Mouse (Mus musculus): ENCODE data around the gene Ift22. TPM values are rescaled to one million over a fixed set of nuclear protein-coding genes. Genes with fewer than 3 reads are reported as not detected.

The Ift22 gene
- total and polyA plus RNA-seq, 3 experiments, result 7.2 to 10.9 (median 8.7) TPM

DNA sequence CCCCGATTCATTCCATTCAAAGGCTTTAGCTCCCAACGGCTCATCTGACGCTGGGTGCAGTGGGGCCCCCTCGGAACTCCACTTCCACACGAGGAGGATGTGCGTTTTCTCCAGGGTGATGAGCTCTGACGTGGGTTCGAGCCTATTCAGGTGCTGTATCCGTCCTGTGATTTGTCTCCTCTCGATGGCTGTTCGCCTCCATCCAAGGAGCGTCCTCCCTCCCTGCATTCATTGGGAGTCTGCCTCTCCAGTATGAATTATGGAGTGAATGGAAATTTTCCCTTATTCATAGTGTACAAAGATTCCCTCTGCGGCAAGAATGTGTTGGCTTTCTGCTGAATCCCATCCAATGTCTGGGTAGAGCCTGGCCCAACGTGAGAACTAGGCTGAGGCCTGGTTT is 23.9 kb downstream of the Ift22 start:
- Histone ChIP-seq H3K4me3 (no peak overlapping the region), H3K27me3 (ENCODE audit: control insufficient read depth, insufficient read depth, low read length) (no peaks in the 10 kb centered on the region), H3K27ac (no peak overlapping the region), H3K79me2 (replicated peaks; ENCODE audit: control insufficient read depth, insufficient read depth, low read length) (no peaks in the 10 kb centered on the region), H3K4me1 (ENCODE audit: control insufficient read depth, insufficient read depth, low read length) (peaks cover 1% of the 10 kb centered on the region; the same call in 1 of the 2 replicates), H3K9ac (ENCODE audit: low read depth, low read length) (no peak overlapping the region), H3K36me3 (ENCODE audit: control insufficient read depth, insufficient read depth, low read length) (no peaks in the 10 kb centered on the region)
- DNase-seq, result no peak
- intact Hi-C loops (cut with DNase I), result no loop called here
- TF ChIP-seq CTCF (IDR thresholded peaks at IDR 0.05) (no peak), EP300 (IDR thresholded peaks at IDR 0.05; ENCODE audit: insufficient read depth, low read depth, low read length) (no peak), POLR2A (IDR thresholded peaks at IDR 0.05; ENCODE audit: insufficient read depth, low read depth, low read length) (no peak)
- 85% methylated on average over 14 of the region's 14 CpGs for WGBS

DNA sequence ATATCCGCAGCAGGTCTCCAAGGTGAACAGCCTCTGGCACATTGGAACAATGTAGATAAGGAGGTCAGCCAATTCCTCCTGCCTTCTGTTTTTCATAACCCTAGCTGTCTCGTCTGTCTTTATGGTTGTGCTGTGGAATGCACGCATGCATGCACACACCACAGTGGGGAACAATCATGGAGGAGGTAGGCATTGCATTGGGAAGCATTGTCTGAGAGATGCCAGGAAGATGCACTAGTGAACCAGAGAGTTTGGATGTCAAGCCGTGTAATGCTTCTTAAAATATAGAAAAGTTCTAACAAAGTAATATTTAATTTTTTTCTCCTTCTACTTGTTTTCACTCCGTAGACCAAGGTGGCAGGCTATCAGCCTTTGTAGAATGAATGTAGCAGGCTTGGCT is 25.0 kb downstream of the Ift22 start:
- no peak for TF ChIP-seq CTCF (IDR thresholded peaks at IDR 0.05)
- no peak for TF ChIP-seq EP300 (IDR thresholded peaks at IDR 0.05; ENCODE audit: insufficient read depth, low read depth, low read length)
- TF ChIP-seq POLR2A (IDR thresholded peaks at IDR 0.05; ENCODE audit: insufficient read depth, low read depth, low read length), result no peak
- no peak overlapping the region for H3K27ac ChIP-seq
- WGBS, result 74% methylated on average over 5 of the region's 5 CpGs
- H3K4me3 ChIP-seq, result no peak overlapping the region
- no peak overlapping the region for H3K9ac ChIP-seq (ENCODE audit: low read depth, low read length)
- intact Hi-C loops (cut with DNase I), result no loop called here
- H3K4me1 ChIP-seq (ENCODE audit: control insufficient read depth, insufficient read depth, low read length), result peaks cover 1% of the 10 kb centered on the region; the same call in 1 of the 2 replicates
- H3K36me3 ChIP-seq (ENCODE audit: control insufficient read depth, insufficient read depth, low read length), result no peaks in the 10 kb centered on the region
- H3K27me3 ChIP-seq (ENCODE audit: control insufficient read depth, insufficient read depth, low read length), result no peaks in the 10 kb centered on the region
- H3K79me2 ChIP-seq (replicated peaks; ENCODE audit: control insufficient read depth, insufficient read depth, low read length), result no peaks in the 10 kb centered on the region
- DNase-seq, result no peak

DNA sequence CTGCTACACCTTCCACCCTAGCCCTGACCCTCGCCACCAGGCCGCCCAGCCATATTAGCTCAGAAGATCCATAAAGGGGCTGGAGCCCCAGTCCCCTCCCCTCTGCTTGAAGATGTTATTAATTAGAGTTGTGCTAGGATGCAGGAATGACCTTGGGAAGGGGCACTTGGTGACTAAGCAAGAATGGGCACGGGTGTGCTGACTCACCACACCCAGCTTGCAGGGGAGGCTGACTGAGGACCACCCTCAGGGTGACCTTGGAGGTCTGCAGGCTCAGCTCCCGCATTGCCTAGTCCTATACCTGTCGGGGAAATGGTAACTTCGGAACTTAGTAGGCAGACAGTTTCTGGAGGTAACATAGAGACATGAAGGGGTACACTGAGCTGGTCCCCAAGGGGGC is 26.0 kb downstream of the Ift22 start:
- TF ChIP-seq CTCF (IDR thresholded peaks at IDR 0.05) (no peak), POLR2A (IDR thresholded peaks at IDR 0.05; ENCODE audit: insufficient read depth, low read depth, low read length) (no peak), EP300 (IDR thresholded peaks at IDR 0.05; ENCODE audit: insufficient read depth, low read depth, low read length) (no peak)
- no peak for DNase-seq
- Histone ChIP-seq H3K27ac (no peak overlapping the region), H3K9ac (ENCODE audit: low read depth, low read length) (no peak overlapping the region), H3K4me3 (no peak overlapping the region), H3K27me3 (ENCODE audit: control insufficient read depth, insufficient read depth, low read length) (no peaks in the 10 kb centered on the region), H3K79me2 (replicated peaks; ENCODE audit: control insufficient read depth, insufficient read depth, low read length) (no peaks in the 10 kb centered on the region), H3K4me1 (ENCODE audit: control insufficient read depth, insufficient read depth, low read length) (peaks cover 1% of the 10 kb centered on the region; the same call in 1 of the 2 replicates), H3K36me3 (ENCODE audit: control insufficient read depth, insufficient read depth, low read length) (no peaks in the 10 kb centered on the region)
- 91% methylated on average over 6 of the region's 6 CpGs for WGBS
- intact Hi-C loops (cut with DNase I), result no loop called here

DNA sequence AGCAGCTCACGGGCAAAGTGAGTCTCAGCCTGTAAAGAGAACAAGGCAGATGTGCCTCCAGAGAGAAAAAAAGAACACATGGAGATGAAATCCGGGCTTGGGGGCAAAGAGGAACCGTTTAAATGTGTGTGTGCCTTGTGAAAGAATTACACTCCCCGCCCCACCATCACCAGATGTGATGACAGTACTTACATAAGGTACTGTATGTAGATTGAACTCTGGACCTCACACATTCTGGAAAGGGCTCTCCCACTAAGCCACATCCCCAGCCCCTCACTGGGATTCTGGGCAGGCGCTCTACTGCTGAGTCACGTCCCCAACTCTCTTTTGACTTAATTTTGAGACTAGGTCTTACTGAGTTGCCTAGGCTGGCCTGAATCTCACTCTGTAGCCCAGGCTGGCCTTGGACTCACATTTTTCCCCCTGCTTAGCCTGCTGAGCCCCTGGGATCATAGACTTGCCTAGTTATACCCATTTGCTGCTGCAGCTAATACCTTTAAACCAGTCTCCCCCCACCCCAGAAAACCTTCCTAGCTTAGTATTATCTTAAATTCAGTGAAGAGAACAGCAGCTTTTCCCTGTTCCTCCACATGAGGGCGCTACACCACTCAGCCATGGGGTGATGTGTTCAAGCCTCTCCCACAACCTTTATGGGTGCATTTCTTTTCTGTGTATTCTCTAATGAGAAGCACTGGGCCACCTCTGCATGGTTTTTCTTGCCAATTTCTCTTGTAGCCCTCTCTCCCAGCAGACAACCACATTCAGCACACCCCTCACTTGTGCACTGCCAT is 28.1 kb downstream of the Ift22 start:
- Histone ChIP-seq H3K79me2 (replicated peaks; ENCODE audit: control insufficient read depth, insufficient read depth, low read length) (no peaks in the 10 kb centered on the region), H3K4me1 (ENCODE audit: control insufficient read depth, insufficient read depth, low read length) (no peaks in the 10 kb centered on the region), H3K36me3 (ENCODE audit: control insufficient read depth, insufficient read depth, low read length) (no peaks in the 10 kb centered on the region), H3K27me3 (ENCODE audit: control insufficient read depth, insufficient read depth, low read length) (no peaks in the 10 kb centered on the region), H3K9ac (ENCODE audit: low read depth, low read length) (no peak overlapping the region), H3K27ac (no peak overlapping the region), H3K4me3 (no peak overlapping the region)
- DNase-seq, result no peak
- WGBS, result 67% methylated on average over 7 of the region's 7 CpGs
- intact Hi-C loops (cut with DNase I), result no loop called here
- TF ChIP-seq CTCF (IDR thresholded peaks at IDR 0.05) (peak; percentile 58), EP300 (IDR thresholded peaks at IDR 0.05; ENCODE audit: insufficient read depth, low read depth, low read length) (no peak)

DNA sequence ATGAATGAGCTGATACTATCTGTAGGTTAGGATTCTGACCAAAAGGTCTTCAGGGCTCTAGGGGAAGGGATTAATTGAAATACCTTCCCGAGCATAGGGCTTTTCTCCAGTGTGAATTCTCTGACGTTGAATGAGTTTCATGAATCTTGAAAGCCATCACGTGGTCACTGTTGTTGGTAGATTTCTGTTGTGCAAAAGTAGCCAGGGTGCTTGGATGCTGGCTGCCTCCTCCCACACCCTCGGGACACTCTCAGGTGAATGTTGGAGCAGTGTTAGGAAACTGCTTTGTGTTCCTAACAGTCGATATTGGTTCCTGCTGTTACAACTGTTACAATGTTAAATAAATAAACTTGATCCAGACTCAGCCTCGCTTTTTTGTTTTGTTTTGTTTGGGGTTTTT is 28.8 kb downstream of the Ift22 start:
- H3K4me1 ChIP-seq (ENCODE audit: control insufficient read depth, insufficient read depth, low read length), result no peaks in the 10 kb centered on the region
- 80% methylated on average over 6 of the region's 6 CpGs for WGBS
- H3K27me3 ChIP-seq (ENCODE audit: control insufficient read depth, insufficient read depth, low read length), result no peaks in the 10 kb centered on the region
- DNase-seq, result no peak
- H3K9ac ChIP-seq (ENCODE audit: low read depth, low read length), result no peak overlapping the region
- TF ChIP-seq CTCF (IDR thresholded peaks at IDR 0.05), result no peak
- H3K36me3 ChIP-seq (ENCODE audit: control insufficient read depth, insufficient read depth, low read length), result no peaks in the 10 kb centered on the region
- H3K27ac ChIP-seq, result no peak overlapping the region
- no peak overlapping the region for H3K4me3 ChIP-seq
- no peaks in the 10 kb centered on the region for H3K79me2 ChIP-seq (replicated peaks; ENCODE audit: control insufficient read depth, insufficient read depth, low read length)
- intact Hi-C loops (cut with DNase I), result no loop called here

DNA sequence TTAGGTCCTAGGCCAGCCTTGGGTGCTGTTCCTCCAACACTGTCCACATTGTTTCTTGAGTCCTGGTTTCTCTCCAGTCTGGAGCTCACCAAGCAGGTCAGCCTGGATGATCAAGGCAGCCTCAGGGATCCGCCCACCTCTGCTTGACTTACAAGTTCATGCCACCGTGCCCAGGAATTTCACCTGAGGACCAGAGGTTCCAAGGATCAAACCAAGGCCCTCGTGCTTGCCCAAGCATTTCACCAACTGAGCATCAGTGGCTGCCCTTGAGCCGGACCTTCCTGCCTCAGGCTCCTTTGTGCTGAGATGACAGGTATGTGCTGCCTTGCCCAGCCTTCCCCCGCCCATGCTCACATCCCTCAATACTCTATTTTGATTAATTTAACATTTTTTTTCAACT is 29.7 kb downstream of the Ift22 start:
- H3K79me2 ChIP-seq (replicated peaks; ENCODE audit: control insufficient read depth, insufficient read depth, low read length), result no peaks in the 10 kb centered on the region
- H3K27ac ChIP-seq, result no peak overlapping the region
- H3K4me1 ChIP-seq (ENCODE audit: control insufficient read depth, insufficient read depth, low read length), result no peaks in the 10 kb centered on the region
- H3K36me3 ChIP-seq (ENCODE audit: control insufficient read depth, insufficient read depth, low read length), result no peaks in the 10 kb centered on the region
- DNase-seq, result no peak
- H3K9ac ChIP-seq (ENCODE audit: low read depth, low read length), result no peak overlapping the region
- no peaks in the 10 kb centered on the region for H3K27me3 ChIP-seq (ENCODE audit: control insufficient read depth, insufficient read depth, low read length)
- intact Hi-C loops (cut with DNase I), result no loop called here
- H3K4me3 ChIP-seq, result no peak overlapping the region
- TF ChIP-seq CTCF (IDR thresholded peaks at IDR 0.05), result no peak
- no peak for TF ChIP-seq POLR2A (IDR thresholded peaks at IDR 0.05; ENCODE audit: insufficient read depth, low read depth, low read length)
- TF ChIP-seq EP300 (IDR thresholded peaks at IDR 0.05; ENCODE audit: insufficient read depth, low read depth, low read length), result no peak
- WGBS, result 90% methylated on average over 5 of the region's 5 CpGs

Data from heart, adult 2 months (tissue).